Mouse (Mus musculus) adrenal gland, postnatal 14 days (tissue): ENCODE results near the gene D6Ertd527e. TPM values are rescaled to one million over a fixed set of nuclear protein-coding genes. Genes with fewer than 3 reads are reported as not detected.
A peak's percentile ranks its signal among the peaks of the same experiment; 100 is the strongest.
"Not testable (repeated sequence)": the region's sequence is repeated elsewhere in the genome, so short reads cannot be mapped to it uniquely, and the experiment has no call there.

Experiments
- DNase-seq: peaks from one replicate; pipeline ENCODE4 v3.0.0; 2021; ENCODE audit warnings: mixed read lengths
- long read RNA-seq, 2 experiments: library from polyadenylated mRNA; stranded (forward); transcript quantifications; one replicate each; pipeline ENCODE4 v2.0.0; 2021
- total RNA-seq: library from RNA; stranded (reverse); gene quantifications from 2 replicates; pipeline ENCODE4 v1.2.3, GENCODE M21; 2021

The D6Ertd527e gene
- not detected in 2 replicates for total RNA-seq
- long read RNA-seq, experiment 1 = 0 reads
- long read RNA-seq, experiment 2 = 0 reads

DNA sequence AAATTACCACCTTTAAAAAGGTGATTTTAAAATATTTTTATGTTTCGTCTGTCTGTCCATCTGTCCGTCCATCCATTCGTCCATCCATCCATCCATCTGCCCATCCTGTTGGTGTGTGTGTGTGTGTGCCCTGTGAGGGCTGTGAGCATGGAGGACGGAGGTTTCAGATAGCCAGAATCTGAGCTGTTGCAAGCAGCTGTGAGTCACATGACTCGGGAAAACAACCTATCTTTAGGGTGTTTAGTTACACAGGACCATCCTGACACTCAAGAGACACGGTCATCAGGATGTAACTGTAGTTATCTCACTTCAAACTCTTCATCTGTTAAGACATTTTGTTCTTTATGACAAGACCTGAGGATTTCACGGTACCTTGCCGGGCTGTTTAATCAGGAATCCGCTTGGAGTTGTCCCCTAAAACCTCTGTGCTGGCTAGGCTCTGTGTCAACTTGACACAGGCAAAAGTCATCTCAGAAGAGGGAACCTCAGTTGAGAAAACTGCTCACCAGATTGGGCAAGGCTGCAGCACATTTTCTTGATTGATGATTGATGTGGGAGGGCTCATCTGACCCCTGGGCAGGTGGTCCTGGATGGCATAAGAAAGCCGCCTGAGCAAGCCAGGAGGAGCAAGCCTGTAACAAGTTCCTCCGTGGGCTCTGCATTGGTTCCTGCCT is at the start of gene D6Ertd527e:
D6Ertd527e (plus strand) TSS at position 624 of the 674 bp plus-strand sequence.
- no peak for DNase-seq

DNA sequence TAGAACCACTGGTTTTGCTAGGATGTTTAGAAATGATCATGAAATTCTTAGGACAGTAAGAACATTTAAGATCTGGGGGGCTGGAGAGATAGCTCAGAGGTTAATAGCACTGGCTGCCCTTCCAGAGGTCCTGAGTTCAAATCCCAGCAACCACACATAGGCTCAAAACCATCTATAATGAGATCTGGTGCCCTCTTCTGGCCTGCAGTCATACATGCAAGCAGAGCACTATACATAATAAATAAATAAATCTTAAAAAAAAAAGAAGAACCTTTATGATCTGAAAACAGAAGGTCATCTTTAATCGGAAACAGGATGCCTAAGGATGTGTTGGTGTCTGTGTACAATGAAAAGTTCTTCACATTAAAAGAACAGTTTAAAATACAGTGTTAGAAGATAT is 44.8 kb upstream of the D6Ertd527e start:
- no peak for DNase-seq

DNA sequence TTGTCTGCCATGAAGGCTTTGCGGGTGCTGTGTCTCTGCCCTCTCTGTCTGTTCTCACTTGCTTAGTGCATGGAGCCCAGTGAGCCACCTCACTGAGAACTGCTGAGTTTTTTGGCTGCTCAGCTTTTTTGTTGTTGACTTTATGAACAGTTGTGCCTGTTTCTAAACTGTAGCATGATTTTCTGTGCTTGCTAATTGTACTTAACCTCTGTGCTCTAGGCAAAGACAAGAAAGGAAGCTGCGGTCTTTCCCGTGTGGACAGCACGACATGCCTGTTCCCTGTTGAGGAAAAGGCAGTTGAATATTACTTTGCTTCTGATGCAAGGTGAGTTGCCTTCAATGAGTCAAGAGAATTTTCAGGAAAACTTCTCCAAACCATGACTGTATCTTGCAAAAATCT is 41.0 kb upstream of the D6Ertd527e start:
- DNase-seq = no peak

DNA sequence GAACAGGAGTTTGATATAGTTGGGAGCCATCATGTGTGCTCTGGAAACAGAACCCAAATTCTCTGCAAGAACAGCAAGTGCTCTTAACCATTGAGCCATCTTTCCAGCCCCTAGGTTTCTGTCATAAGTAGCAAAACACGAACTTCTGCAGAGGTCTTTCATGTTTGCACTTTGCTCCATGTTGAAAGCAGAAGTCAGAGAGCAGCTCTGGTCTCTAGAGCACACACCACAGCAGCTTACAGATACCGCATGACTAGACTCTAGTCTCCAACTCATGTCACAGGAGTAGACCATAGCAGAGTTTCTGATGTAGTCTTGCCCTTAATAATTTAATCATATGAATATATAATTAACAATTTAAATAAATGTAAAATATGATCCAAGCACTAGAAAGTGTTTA is 36.3 kb upstream of the D6Ertd527e start:
- no peak for DNase-seq

DNA sequence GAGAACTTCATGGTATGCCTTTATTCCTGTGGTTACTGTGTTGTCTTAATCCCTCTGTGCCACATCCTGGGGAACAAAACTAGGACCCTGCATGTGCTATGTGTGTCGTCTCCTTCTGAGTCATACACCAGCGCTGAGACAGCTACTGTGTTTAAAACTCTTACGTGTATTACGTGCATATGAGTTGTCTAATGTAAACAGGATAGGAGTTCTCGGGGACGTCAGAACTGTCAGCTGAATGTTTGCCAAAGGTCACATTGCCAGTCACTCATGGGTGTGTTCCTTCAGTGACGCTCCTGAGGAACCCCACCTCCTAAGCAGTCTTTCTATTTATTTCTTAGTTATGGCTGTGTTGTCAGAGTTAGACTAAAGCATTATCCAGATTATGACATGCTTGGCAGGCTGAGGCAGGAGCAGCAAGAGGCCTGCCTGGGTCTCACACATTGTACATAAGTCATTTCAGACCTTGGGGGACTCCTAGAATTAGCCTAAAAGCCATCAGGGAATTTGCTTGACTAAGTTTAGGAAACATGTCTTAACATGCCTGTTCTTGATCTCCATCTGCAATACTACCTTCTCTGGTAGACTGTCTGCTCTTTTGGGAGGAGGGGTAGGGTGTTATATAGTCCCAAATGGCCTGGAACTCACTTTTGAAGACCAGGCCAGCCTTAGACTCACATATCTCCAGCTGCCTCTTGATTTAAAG is 35.2 kb upstream of the D6Ertd527e start:
- DNase-seq = no peak

DNA sequence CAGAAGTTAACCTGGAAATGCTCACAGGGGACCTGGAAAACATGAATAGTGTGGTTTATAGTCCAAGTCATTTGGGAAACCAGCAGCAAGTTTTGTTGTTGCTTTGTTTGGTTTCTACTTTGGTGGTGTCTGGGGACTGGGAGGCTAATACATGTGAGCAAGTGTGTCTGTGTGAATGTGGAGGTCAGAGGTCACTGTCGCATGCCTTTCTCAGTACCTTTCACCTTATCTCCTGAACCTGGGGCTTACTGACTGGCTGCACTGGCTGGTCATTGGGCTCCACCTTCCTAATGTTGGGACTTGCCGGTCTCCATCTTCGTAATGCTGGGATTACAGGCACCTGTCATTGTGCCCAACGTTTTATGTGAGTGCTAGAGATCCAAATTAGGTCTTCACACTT is 33.9 kb upstream of the D6Ertd527e start:
- no peak for DNase-seq

DNA sequence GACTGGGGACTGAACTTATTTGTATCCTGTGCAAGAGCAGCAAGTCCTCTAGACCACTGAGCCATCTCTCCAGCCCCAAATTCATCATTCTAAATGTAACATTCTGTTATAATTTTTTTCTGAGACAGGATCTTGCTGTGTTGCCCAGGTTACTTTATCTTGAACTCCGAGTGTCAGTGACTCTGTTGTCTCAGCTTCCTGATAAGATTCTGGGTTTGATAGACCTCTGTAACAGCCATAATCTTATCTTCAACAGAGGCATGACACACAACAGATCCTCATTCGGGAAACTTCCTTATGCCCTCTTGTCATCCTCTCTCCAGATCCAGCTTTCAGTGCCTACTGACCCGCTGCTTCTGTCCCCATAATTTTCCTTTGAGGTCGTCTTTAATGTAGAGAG is 31.8 kb upstream of the D6Ertd527e start:
- DNase-seq = no peak

DNA sequence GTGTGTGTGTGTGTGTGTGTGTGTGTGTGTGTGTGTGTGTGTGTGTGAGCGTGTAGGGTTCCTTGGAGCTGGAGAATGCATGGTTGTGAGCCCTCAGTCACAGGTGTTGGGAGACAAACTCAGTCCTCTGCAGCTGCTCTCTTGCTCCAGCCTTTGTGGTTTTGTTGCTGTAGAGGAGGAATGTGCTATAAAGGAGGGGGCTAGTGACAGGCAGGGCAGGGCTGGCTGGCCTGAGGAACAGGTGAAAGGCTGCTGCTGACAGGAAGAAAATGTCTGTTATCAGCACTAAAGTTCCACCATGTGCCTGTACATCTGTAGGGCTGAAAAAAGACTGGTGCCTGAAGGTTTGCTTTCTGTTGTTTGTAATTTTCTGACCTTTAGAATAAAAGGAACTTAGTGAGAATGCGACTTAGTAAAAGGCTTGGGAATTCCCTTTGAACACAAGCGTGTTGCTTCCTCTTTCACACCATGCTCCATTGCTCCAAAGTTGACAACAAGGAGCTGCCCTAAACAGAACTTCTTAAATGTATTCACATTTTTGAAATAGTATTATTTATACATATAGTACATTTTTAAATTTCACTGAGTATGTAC is 29.4 kb upstream of the D6Ertd527e start:
- DNase-seq = no peak

DNA sequence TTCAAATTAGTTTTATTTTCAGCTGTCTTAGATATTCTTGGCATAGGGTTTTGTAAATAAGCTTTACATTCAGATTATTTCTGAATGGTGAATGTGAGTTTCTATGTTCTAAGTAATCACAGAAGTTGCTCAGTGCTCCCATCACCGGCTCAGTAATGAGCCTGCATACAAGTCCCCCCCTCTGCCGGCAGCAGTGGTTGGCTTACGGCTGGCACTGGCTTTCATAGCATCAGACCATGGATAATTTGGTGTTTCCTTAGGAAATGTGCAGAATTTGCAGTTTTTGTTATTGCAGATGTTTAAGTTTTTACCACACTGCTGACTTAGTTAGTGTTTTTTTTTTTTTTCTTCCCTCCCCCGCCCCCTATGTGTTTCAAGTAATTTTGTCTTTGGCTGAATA is 25.1 kb upstream of the D6Ertd527e start:
- DNase-seq = no peak

DNA sequence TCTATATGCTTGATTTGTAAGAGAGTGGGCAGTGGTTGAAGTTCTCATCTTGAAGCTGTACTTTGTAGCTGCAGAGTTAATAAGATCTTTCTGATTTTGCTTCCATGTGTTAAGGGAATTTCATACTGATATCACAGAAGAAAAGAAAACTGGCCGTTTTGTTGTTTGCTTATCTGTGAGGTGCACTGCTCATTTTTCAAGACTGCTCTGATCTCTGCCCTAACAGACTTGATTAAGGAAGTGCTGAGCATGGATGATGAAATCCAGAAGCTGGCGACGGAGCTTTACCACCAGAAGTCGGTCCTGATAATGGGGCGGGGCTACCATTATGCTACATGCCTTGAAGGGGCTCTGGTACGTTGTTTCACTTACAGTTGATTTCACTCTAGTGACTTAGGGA is 19.5 kb upstream of the D6Ertd527e start:
- no peak for DNase-seq

DNA sequence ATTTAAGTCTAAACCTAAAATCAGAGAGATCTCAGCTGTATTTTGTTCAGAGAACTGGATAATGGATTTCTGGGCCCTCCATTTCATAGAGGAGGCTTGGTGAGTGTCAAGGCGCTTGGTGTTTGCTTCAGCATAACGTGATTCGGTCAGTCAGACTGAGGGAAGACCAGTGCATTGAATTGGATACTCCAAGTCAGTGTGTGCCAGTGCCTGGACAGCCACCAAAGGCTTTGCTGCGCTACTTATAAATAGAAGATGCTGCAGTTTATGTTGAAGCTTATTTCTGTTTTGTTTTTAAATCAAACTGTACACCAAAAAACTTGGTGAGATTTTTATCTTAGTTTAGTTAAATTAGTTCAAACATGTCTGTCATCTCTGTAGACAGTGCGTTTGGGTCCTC is 16.2 kb upstream of the D6Ertd527e start:
- no peak for DNase-seq

DNA sequence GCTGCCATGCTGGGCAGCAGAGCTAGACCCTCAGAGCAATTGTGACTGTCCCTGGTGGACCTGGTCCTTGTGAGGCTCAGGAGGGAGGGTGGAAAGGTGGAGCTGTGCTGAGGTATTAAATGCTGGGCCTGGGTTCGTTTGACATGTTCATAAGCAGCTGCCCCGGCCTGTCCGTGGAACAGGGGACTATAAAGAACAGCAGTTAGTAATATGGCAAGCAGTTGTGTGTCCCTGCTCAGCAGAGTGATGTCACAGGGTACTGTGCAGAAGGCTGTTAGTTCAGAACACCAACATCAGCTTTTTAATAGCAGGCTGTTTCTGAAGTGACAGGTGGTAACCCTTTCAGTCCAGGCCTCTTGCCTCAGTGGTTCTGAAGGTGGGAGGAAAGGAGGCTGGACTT is 13.7 kb upstream of the D6Ertd527e start:
- DNase-seq = no peak

DNA sequence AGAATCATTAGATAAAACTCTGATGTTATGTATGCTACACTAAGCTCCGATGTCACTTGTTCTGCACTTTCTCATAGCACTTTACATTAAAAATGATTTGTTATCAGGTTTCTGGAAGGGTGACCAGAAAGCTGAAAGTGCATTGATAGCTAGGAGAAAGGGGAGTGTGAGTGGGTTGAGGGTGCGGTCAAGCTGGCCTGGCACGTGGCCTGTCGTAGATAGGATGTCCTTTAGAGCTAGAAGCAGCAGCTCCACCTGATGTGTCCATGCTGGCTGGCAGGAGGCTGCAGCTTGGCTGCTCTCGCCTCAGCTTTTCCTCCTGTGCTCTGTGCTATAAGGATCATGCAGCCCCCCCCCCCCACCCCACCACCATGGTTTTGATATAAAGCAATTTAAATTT is 12.1 kb upstream of the D6Ertd527e start:
- no peak for DNase-seq

DNA sequence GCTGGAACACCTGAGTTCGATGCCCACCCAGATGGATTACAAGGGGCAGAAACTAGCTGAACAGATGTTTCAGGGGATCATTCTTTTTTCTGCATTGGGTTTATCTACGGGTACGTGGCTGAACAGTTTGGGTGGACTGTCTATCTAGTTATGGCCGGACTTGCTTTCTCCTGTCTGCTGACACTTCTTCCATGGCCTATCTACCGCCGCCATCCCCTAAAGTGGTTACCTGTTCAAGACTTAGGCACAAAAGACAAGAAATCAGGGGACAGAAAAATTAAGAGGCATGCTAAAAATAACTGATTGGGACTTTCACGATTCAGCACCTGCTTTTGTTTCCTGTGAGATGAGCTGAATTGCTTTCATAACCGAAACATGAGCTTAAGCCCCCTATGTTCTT is 10.9 kb upstream of the D6Ertd527e start:
- not testable (repeated sequence) for DNase-seq

DNA sequence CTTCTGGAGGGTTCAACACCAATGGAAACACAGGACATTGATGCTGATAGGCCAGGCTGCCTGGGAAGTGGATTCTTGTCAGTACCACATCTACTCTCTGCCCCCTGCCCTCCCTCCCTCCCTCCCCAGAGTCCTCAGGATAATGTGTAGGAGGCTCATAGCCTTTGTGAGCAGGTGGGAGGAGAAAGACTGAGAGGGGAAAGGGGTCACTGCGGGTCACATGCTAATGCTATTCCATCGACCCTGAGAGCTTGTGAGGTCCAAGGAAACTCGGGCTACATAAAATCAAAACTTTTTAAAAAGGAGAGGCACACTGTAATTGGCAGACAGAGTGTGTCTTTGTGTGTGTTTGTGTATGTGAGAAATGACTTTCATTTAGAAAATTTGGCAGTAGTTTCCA is 5.3 kb upstream of the D6Ertd527e start:
- DNase-seq = no peak

DNA sequence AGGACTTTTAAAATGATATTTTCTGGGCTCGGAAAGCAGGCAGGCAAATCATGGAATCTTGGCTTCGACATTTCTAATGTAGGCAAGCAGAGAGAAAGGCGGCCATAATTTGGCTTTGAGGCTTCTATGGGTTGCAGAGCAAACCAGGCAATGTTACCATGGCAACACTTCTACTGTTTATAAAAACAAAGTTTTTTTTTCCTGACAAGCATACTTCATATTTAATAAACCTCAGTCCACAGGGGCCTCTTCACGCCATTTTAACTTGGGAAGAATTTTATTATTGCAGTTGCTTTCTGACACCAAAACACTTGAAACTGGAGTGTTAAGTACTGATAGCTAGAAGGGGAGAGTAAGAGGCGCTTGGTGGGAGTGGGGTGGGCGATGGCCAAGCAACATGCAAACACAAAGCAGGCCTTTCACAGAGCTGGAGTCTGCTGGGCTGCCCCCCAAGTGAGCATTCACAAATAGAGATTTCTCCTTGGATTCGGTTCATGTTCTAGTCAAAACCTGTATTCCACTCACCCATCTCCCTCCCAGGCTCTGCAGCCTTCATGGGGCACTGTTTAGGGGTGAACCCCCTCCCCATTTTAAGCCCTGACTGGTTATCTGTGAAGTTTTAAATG is 4.8 kb upstream of the D6Ertd527e start:
- DNase-seq = no peak

DNA sequence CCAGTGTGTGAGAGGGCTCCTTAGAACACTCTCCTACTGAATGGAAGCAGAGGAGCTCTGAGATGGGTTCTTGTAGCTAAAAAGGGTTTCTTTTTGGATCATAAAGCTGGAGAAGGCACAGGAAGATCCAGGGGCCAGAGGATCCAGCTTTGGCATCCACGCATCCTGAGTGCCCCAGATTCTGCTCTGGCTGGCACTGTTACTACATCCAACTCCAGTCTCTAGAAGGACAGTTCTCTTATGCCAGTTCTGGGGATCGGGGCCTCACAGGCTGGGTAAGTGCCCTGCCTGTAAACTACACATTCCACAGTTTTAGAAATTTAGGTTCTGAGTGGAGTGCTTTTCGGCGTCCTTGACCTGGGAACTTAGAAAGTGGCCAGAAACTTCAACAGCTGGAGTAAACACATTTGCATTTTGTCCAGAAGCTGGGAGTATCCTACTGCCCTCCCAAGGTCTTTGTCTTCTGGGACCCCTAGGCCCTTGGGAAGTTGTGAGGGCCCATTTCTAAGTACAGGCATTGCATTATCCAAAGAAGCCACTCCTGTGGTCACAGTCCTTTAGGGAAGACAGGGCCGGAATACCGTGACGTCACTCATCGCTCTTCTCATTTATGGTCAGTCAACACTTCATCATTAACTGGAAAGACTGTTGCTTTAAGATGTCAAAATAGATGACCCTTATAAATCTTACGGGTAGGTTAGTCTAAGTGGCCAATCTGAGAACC is 4.1 kb upstream of the D6Ertd527e start:
- DNase-seq = no peak

DNA sequence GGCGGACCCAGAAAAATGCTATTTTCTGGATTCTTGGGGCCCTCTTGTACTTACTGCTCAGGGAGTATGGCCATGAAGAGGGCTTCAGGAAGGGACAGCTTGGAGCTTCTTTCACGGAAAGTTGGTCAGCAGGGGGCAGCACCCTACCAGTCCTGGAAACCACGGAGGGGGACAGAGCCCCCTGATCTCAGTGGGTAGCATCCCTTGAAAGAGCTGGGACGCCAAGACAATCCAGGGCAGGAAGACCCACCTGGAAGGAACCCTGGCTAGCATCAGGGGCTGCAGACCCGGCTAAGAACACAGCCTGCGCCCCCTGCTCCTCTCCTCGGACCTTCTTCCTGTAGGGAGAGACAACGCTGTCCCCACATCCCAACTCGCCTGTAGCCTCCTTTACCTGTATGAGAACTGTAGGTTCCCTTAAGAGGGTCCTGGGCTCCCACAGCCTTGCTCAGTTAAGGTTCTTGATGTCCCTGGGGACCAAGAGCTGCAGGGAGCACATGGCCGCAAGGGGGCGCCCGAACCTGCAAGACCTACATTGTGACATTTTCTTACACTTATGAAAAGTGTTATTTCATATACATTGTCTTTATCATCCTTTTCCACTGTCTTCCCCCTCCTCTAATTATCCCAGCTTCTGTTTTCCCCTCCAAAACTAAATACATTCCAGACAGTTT is 3.1 kb upstream of the D6Ertd527e start:
- DNase-seq = peak; percentile 93

DNA sequence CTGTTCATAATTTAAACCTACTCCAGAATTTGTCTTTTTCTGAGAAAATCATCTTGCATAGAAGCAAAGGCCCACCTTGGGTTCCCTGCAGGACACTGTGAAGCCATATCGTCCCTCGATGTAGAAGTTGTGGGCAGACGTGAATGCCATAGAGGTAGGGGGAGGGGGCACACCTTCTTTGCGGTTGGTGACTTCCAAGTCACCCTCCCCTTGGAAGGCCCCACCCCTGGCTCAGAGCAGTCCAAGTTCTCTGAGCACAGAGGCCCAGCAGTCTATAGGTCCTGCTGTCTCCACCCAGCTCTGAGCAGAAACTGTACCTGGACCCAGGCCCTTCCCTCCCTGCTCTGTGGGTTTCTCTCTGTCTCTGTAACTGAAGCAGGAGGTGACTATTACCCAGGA is 2.6 kb upstream of the D6Ertd527e start:
- no peak for DNase-seq

DNA sequence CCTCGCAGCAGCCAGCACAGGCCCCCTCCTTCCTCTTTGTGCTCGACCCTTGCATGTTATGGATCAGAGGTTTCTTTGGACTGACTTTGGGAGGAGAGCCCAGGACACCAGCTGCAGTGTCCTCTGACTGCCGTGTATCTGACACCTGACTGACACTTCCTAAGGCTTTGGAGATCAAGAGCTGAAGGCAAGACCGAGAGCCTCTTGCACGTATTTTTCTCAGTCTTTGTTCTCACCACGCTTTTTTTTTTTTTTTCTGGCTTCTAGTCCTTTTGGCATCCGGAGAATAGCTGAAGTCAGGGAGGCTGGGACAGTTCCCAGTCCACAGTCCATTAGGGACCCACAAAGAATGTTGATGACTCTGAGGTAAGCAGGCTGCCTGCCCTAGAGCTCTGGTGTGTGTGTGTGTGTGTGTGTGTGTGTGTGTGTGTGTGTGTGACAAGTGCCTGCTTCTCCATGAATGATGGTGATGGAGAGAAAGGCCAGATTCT is 2.1 kb upstream of the D6Ertd527e start:
- DNase-seq = peak; percentile 51

DNA sequence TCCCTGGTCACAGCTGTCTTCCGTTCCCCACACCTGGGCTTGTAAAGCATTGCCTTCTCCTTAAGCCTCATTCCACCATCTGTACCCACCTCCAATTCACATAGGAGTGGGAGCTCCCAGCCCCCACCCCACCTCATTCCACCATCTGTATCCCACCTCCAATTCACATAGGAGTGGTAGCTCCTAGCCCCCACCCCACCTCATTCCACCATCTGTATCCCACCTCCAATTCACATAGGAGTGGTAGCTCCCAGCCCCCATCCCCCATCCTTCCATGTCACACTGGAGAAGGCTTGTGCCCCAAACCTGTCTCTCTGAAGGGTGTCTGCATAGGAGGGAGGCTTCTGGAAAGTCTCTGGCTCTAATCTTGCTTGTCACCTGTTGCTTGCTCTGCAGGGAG is 1.2 kb upstream of the D6Ertd527e start:
- no peak for DNase-seq

DNA sequence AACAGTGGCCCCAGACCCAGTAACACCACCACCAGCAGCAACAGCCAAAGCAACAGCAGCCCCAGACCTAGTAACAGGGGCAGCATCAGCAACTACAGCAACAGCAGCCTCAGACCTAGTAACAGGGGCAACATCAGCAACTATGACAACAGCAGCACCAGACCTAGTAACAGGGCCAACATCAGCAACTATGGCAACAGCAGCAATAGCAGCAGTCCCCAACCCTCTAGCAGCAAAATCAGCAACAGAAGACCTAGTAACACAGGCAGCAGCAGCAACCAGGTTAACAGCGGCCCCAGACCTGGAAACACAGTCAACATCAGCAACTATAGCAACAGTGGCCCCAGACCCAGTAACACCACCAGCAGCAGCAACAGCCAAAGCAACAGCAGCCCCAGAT is 6.9 kb downstream of the D6Ertd527e start:
- no peak for DNase-seq
